Mouse (Mus musculus) hindbrain, postnatal 0 days (tissue): ENCODE data around the gene Cad. TPM values are rescaled to one million over a fixed set of nuclear protein-coding genes. Genes with fewer than 3 reads are reported as not detected.

Experiments
- ATAC-seq: fragments of 200-750 bp; cut with Nextera tagmentation; 2 replicates; pipeline ENCODE4 v1.8.0; 2017; ENCODE audit warnings: mild to moderate bottlenecking, moderate TSS enrichment, moderate library complexity
- DNase-seq: peaks from one replicate; pipeline ENCODE4 v3.0.0-alpha.2; 2015; ENCODE audit warnings: low spot score
- H3K27ac ChIP-seq: fragments of 300-500 bp; sonication (generic); 2 replicates; pipeline ENCODE4 v1.5.1; 2014; ENCODE audit warnings: mild to moderate bottlenecking
- H3K27me3 ChIP-seq: fragments of 300-500 bp; sonication (generic); 2 replicates; pipeline ENCODE4 v1.6.1; 2014; ENCODE audit warnings: low read length, mixed read lengths; ENCODE audit not compliant: insufficient read depth
- H3K36me3 ChIP-seq: fragments of 300-500 bp; sonication (generic); 2 replicates; pipeline ENCODE4 v1.6.1; 2014; ENCODE audit warnings: low read length, mixed read lengths; ENCODE audit not compliant: insufficient read depth
- H3K4me1 ChIP-seq: fragments of 300-500 bp; sonication (generic); 2 replicates; pipeline ENCODE4 v1.6.1; 2014; ENCODE audit warnings: antibody characterized with exemption, low read length, mixed read lengths; ENCODE audit not compliant: insufficient read depth
- H3K4me2 ChIP-seq: fragments of 300-500 bp; sonication (generic); 2 replicates; pipeline ENCODE4 v1.6.1; 2014; ENCODE audit warnings: low read depth, mild to moderate bottlenecking, low read length, moderate library complexity, mixed read lengths
- H3K4me3 ChIP-seq: fragments of 300-500 bp; sonication (generic); 2 replicates; pipeline ENCODE4 v1.5.1; 2014; ENCODE audit warnings: low read length
- H3K9ac ChIP-seq: fragments of 300-500 bp; sonication (generic); replicated peaks from 2 replicates; pipeline ENCODE4 v1.6.1; 2014; ENCODE audit warnings: mild to moderate bottlenecking, low read length, moderate library complexity, mixed read lengths
- H3K9me3 ChIP-seq: fragments of 300-500 bp; sonication (generic); 2 replicates; pipeline ENCODE4 v1.6.1; 2016; ENCODE audit warnings: low read length, mixed read lengths
- CTCF ChIP-seq: IDR thresholded peaks from 2 replicates; pipeline ENCODE4 v1.5.1; 2016; ENCODE audit warnings: antibody characterized with exemption, control low read depth, low read depth
- WGBS: fragments of 180-500 bp; shearing (Covaris S2); extraction: QIAGEN DNeasy Blood & Tissue Kit; methylation state at CpG from one replicate; pipeline ENCODE4 v1.1.7; 2014; 5-methylcytosine and 5-hydroxymethylcytosine counted together
- polyA plus RNA-seq: library from polyadenylated mRNA; unstranded; fragments of >200 nt; fragmentation: Nextera tagmentation; extraction: Ambion mirVana; gene quantifications from 2 replicates; pipeline ENCODE4 v1.2.1, GENCODE M21; 2015
- total RNA-seq: library from RNA; depleted of rRNA; stranded (reverse); fragments of >200 nt; gene quantifications from 2 replicates; pipeline ENCODE4 v1.2.3, GENCODE M21; 2014; rRNA removed

Gene Cad
- total and polyA plus RNA-seq, 2 experiments from 2014 or later, result 8.1 to 56.2 TPM

- Histone ChIP-seq H3K36me3 (no peaks in the 10 kb centered on the region), H3K27me3 (no peaks in the 10 kb centered on the region; the same call in 1 of the 2 replicates), H3K4me1 (no peaks in the 10 kb centered on the region), H3K9ac (no peak within 1 kb of the TSS), H3K4me3 (no peak within 1 kb of the TSS), H3K9me3 (no peaks in the 10 kb centered on the region), H3K4me2 (no peak within 1 kb of the TSS), H3K27ac (no peak within 1 kb of the TSS)
- no peak for DNase-seq
- WGBS, result 91% methylated on average over 18 of the region's 18 CpGs
- no peak for TF ChIP-seq CTCF
- no peak for ATAC-seq
Measured at GRCm38 (mm10) chr5:31108000-31108490, 53.5 kb downstream of the Cad start, which contains the start of gene Slc30a3. Gene Slc30a3, minus strand, starts transcription at chr5:31108237.

DNA sequence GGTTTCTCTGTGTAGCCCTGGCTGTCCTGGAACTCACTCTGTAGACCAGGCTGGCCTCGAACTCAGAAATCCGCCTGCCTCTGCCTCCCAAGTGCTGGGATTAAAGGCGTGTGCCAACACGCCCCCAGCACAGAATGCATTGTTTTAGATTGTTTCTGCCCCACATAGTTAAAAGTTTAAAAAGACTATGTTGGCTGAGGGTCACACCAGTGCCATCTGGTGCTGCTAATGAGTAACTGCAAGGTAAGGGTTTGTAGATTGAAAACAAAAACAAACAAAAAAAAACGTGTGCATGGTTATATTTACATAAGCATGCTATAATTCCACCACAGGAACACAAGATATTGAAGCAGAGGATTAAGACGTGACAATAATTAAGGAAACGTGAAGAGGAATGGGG is 56.2 kb downstream of the Cad start:
- Histone ChIP-seq H3K4me2 (no peak overlapping the region), H3K9ac (no peak overlapping the region), H3K9me3 (no peaks in the 10 kb centered on the region), H3K4me3 (no peak overlapping the region), H3K27me3 (no peaks in the 10 kb centered on the region), H3K4me1 (no peaks in the 10 kb centered on the region), H3K36me3 (no peaks in the 10 kb centered on the region), H3K27ac (no peak overlapping the region)
- 34% methylated on average over 7 of the region's 7 CpGs for WGBS
- ATAC-seq (no peak), DNase-seq (peak; percentile 41)
- peak; percentile 67 for TF ChIP-seq CTCF

DNA sequence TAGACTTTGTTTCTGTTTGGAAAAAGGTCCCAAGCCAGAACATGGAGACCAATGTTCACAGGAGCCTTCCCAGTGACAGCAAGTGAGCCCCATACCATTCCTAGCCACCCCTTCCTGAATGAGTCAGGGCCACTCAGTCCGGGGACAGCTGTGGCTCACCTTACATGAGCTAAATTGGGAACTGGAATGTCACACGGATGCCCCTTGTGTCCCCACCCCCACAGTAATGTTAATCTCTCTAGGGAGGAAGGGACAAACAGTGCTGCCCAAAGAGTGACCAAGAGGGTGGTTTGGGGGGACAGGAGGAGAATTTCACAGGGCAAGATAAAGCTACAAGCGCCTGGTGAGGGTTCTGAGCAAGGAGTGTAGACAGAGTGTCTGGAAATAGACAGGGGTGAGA is 61.8 kb downstream of the Cad start, which contains the start of gene Trim54:
TSS of gene Trim54 (plus strand) at position 359 of the 400 bp plus-strand sequence.
- ATAC-seq (no peak), DNase-seq (no peak)
- no peak within 1 kb of the TSS for H3K4me2 ChIP-seq
- no peaks in the 10 kb centered on the region for H3K27me3 ChIP-seq
- H3K4me1 ChIP-seq, result no peaks in the 10 kb centered on the region
- WGBS, result 46% methylated on average over 3 of the region's 3 CpGs
- H3K9me3 ChIP-seq, result no peaks in the 10 kb centered on the region
- H3K9ac ChIP-seq, result no peak within 1 kb of the TSS
- TF ChIP-seq CTCF, result no peak
- no peak within 1 kb of the TSS for H3K4me3 ChIP-seq
- no peak within 1 kb of the TSS for H3K27ac ChIP-seq
- H3K36me3 ChIP-seq, result no peaks in the 10 kb centered on the region

DNA sequence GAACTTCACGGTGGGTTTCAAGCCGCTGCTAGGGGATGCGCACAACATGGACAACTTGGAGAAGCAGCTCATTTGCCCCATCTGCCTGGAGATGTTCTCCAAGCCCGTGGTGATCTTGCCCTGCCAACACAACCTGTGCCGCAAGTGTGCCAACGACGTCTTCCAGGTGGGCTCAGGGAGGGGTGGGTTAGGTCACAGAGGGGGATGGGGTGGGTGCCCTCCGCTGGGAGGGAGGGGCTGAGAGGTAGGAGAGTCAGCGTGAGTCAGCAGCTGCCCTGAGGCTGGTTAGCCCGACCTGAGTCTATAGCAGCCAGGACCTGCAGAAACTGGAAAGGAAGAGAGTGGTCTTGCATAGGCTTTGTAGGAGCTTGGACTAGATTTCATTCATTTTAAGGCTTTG is 62.3 kb downstream of the Cad start:
- Histone ChIP-seq H3K9me3 (no peaks in the 10 kb centered on the region), H3K4me2 (no peak overlapping the region), H3K27ac (no peak overlapping the region), H3K27me3 (no peaks in the 10 kb centered on the region), H3K9ac (no peak overlapping the region), H3K36me3 (no peaks in the 10 kb centered on the region), H3K4me1 (no peaks in the 10 kb centered on the region), H3K4me3 (no peak overlapping the region)
- 27% methylated on average over 10 of the region's 10 CpGs for WGBS
- ATAC-seq, result no peak
- no peak for DNase-seq
- no peak for TF ChIP-seq CTCF

DNA sequence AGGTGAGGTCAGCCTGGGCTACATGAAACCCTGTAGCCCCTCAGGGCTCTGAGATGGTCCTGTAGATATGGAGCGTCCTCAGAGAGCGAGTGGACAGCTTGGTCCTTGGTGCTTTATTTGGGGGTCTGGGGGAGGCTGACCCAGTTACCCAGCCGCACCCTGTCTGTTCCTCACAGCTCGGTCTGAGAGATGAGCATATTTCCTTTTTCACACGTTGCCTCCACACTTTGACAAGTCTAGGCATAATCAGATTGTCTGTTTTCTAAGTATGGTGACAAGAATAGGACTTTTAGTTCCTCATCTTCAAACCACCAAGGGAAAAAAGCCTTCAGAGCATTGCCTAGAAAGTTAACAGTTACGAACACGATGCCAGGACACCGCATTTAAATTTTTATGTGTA is 66.5 kb downstream of the Cad start:
- 88% methylated on average over 8 of the region's 8 CpGs for WGBS
- H3K36me3 ChIP-seq, result no peaks in the 10 kb centered on the region
- ATAC-seq (no peak), DNase-seq (no peak)
- no peak overlapping the region for H3K4me3 ChIP-seq
- no peak overlapping the region for H3K9ac ChIP-seq
- H3K27ac ChIP-seq, result no peak overlapping the region
- no peaks in the 10 kb centered on the region for H3K9me3 ChIP-seq
- H3K4me1 ChIP-seq, result no peaks in the 10 kb centered on the region
- no peak overlapping the region for H3K4me2 ChIP-seq
- no peaks in the 10 kb centered on the region for H3K27me3 ChIP-seq
- no peak for TF ChIP-seq CTCF

DNA sequence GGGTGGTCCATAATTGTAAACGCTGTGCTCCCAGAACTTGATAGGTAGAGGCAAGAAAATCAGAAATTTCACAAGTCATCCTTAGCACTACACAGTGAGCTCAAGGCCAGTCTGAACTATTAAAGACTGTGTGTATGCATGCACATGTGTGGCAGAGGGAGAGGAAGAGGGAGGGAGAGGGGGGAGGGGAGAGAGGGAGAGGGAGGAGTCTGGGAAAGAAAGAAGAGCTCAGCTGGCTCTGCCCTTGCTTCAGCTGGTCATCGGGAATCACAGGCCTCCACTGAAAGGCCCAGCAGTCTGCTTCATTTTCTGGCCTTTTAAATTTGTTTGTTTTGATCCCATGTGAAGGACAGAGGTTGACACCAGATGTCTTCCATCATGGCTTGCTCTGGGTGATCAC is 68.9 kb downstream of the Cad start:
- WGBS, result 43% methylated on average over 2 of the region's 2 CpGs
- Histone ChIP-seq H3K9me3 (no peaks in the 10 kb centered on the region), H3K4me2 (no peak overlapping the region), H3K27me3 (no peaks in the 10 kb centered on the region), H3K27ac (no peak overlapping the region), H3K4me1 (no peaks in the 10 kb centered on the region), H3K36me3 (no peaks in the 10 kb centered on the region), H3K4me3 (no peak overlapping the region), H3K9ac (no peak overlapping the region)
- TF ChIP-seq CTCF, result no peak
- DNase-seq (no peak), ATAC-seq (no peak)

- Histone ChIP-seq H3K27me3 (no peaks in the 10 kb centered on the region), H3K9ac (no peak overlapping the region), H3K4me1 (no peaks in the 10 kb centered on the region), H3K4me3 (no peak overlapping the region), H3K36me3 (no peaks in the 10 kb centered on the region), H3K4me2 (no peak overlapping the region), H3K27ac (no peak overlapping the region), H3K9me3 (no peaks in the 10 kb centered on the region)
- TF ChIP-seq CTCF, result no peak
- WGBS, result 42% methylated on average over 5 of the region's 5 CpGs
- ATAC-seq (no peak), DNase-seq (no peak)
Measured at GRCm38 (mm10) chr5:31126050-31126449, 71.5 kb downstream of the Cad start.

Other genes starting within 250 kb of the Cad start
- 51.7 and 55.8 TPM in 2 replicates for gene Mapre3, start 240.1 kb upstream of the Cad start, total RNA-seq
- gene Mapre3, start 240.1 kb upstream of the Cad start, polyA plus RNA-seq, result 134 and 137 TPM in 2 replicates
- 86.7 and 89.5 TPM in 2 replicates for gene Tmem214, start 186.8 kb upstream of the Cad start, total RNA-seq
- 59.1 and 59.2 TPM in 2 replicates for gene Tmem214, start 186.8 kb upstream of the Cad start, polyA plus RNA-seq
- 58.7 and 61.8 TPM in 2 replicates for gene Agbl5, start 166.1 kb upstream of the Cad start, total RNA-seq
- gene Agbl5, start 166.1 kb upstream of the Cad start, polyA plus RNA-seq, result 14.9 and 18.0 TPM in 2 replicates
- 109 and 179 TPM in 2 replicates for gene Ost4, start 147.0 kb upstream of the Cad start, total RNA-seq
- 224 and 236 TPM in 2 replicates for gene Ost4, start 147.0 kb upstream of the Cad start, polyA plus RNA-seq
- gene Emilin1, start 141.4 kb upstream of the Cad start, total RNA-seq, result 8.1 and 9.3 TPM in 2 replicates
- gene Emilin1, start 141.4 kb upstream of the Cad start, polyA plus RNA-seq, result 10.3 and 10.5 TPM in 2 replicates
- 3.0 and 14.6 TPM in 2 replicates for gene Khk, start 133.3 kb upstream of the Cad start, total RNA-seq
- gene Khk, start 133.3 kb upstream of the Cad start, polyA plus RNA-seq, result 16.5 and 17.4 TPM in 2 replicates
- gene Cgref1, start 109.2 kb upstream of the Cad start, total RNA-seq, result 114 and 153 TPM in 2 replicates
- gene Cgref1, start 109.2 kb upstream of the Cad start, polyA plus RNA-seq, result 77.4 and 88.0 TPM in 2 replicates
- gene Preb, start 94.4 kb upstream of the Cad start, total RNA-seq, result 43.7 and 49.6 TPM in 2 replicates
- 104 and 106 TPM in 2 replicates for gene Preb, start 94.4 kb upstream of the Cad start, polyA plus RNA-seq
- gene Tcf23, start 86.1 kb upstream of the Cad start, total RNA-seq, result 0.04 TPM in 1 of 2 replicates, not detected in the other
- gene Tcf23, start 86.1 kb upstream of the Cad start, polyA plus RNA-seq, result 0.06 TPM in 1 of 2 replicates, not detected in the other
- 152 and 155 TPM in 2 replicates for gene Atraid, start 6.5 kb upstream of the Cad start, total RNA-seq
- gene Atraid, start 6.5 kb upstream of the Cad start, polyA plus RNA-seq, result 240 and 242 TPM in 2 replicates
- gene Slc5a6, start 5.9 kb upstream of the Cad start, total RNA-seq, result 40.9 and 46.7 TPM in 2 replicates
- gene Slc5a6, start 5.9 kb upstream of the Cad start, polyA plus RNA-seq, result 27.9 and 33.7 TPM in 2 replicates
- gene Dnajc5g, start 51.5 kb downstream of the Cad start, total RNA-seq, result not detected in 2 replicates
- not detected in 2 replicates for gene Dnajc5g, start 51.5 kb downstream of the Cad start, polyA plus RNA-seq
- 40.2 and 47.5 TPM in 2 replicates for gene Slc30a3, start 53.5 kb downstream of the Cad start, total RNA-seq
- 33.5 and 37.2 TPM in 2 replicates for gene Slc30a3, start 53.5 kb downstream of the Cad start, polyA plus RNA-seq
- gene Trim54, start 61.9 kb downstream of the Cad start, total RNA-seq, result 0.22 and 0.52 TPM in 2 replicates
- not detected in 2 replicates for gene Trim54, start 61.9 kb downstream of the Cad start, polyA plus RNA-seq
- not detected in 2 replicates for gene Ucn, start 84.0 kb downstream of the Cad start, total RNA-seq
- gene Ucn, start 84.0 kb downstream of the Cad start, polyA plus RNA-seq, result 0.44 and 0.54 TPM in 2 replicates
- 66.1 and 75.0 TPM in 2 replicates for gene Mpv17, start 99.5 kb downstream of the Cad start, total RNA-seq
- 49.1 and 52.1 TPM in 2 replicates for gene Mpv17, start 99.5 kb downstream of the Cad start, polyA plus RNA-seq
- 1.8 and 9.8 TPM in 2 replicates for gene Gm29609, start 125.1 kb downstream of the Cad start, total RNA-seq
- 1.9 and 2.9 TPM in 2 replicates for gene Gm29609, start 125.1 kb downstream of the Cad start, polyA plus RNA-seq
- 40.8 and 65.6 TPM in 2 replicates for gene Gtf3c2, start 125.4 kb downstream of the Cad start, total RNA-seq
- gene Gtf3c2, start 125.4 kb downstream of the Cad start, polyA plus RNA-seq, result 45.1 and 46.1 TPM in 2 replicates
- 102 and 116 TPM in 2 replicates for gene Snx17, start 138.4 kb downstream of the Cad start, total RNA-seq
- 112 and 114 TPM in 2 replicates for gene Snx17, start 138.4 kb downstream of the Cad start, polyA plus RNA-seq
- 28.3 and 31.7 TPM in 2 replicates for gene Eif2b4, start 138.7 kb downstream of the Cad start, total RNA-seq
- gene Eif2b4, start 138.7 kb downstream of the Cad start, polyA plus RNA-seq, result 78.1 and 83.9 TPM in 2 replicates
- gene Zfp513, start 147.5 kb downstream of the Cad start, total RNA-seq, result 8.9 and 9.6 TPM in 2 replicates
- 11.4 and 12.6 TPM in 2 replicates for gene Zfp513, start 147.5 kb downstream of the Cad start, polyA plus RNA-seq
- gene Ppm1g, start 165.9 kb downstream of the Cad start, total RNA-seq, result 67.4 and 90.4 TPM in 2 replicates
- 155 and 157 TPM in 2 replicates for gene Ppm1g, start 165.9 kb downstream of the Cad start, polyA plus RNA-seq
- 100 and 124 TPM in 2 replicates for gene Nrbp1, start 186.1 kb downstream of the Cad start, total RNA-seq
- 134 and 139 TPM in 2 replicates for gene Nrbp1, start 186.1 kb downstream of the Cad start, polyA plus RNA-seq
- 7.0 TPM in 1 of 2 replicates, not detected in the other for gene Gm9970, start 186.5 kb downstream of the Cad start, total RNA-seq
- gene Gm9970, start 186.5 kb downstream of the Cad start, polyA plus RNA-seq, result 0.29 and 0.84 TPM in 2 replicates
- gene Krtcap3, start 196.9 kb downstream of the Cad start, total RNA-seq, result 2.4 and 3.2 TPM in 2 replicates
- gene Krtcap3, start 196.9 kb downstream of the Cad start, polyA plus RNA-seq, result 2.5 and 2.9 TPM in 2 replicates
- gene Ift172, start 236.3 kb downstream of the Cad start, total RNA-seq, result 38.2 and 41.8 TPM in 2 replicates
- 16.7 and 18.2 TPM in 2 replicates for gene Ift172, start 236.3 kb downstream of the Cad start, polyA plus RNA-seq
- 184 and 187 TPM in 2 replicates for gene Fndc4, start 241.3 kb downstream of the Cad start, total RNA-seq
- gene Fndc4, start 241.3 kb downstream of the Cad start, polyA plus RNA-seq, result 122 TPM in 2 replicates
- 0.89 TPM in 1 of 2 replicates, not detected in the other for gene Gckr, start 242.7 kb downstream of the Cad start, total RNA-seq
- gene Gckr, start 242.7 kb downstream of the Cad start, polyA plus RNA-seq, result 0.56 and 0.93 TPM in 2 replicates